Mouse (Mus musculus): ENCODE measurements around the gene B3gat3. TPM values are rescaled to one million over a fixed set of nuclear protein-coding genes. Genes with fewer than 3 reads are reported as not detected.

Gene B3gat3
- polyA plus RNA-seq, 1 experiment: 66.3 TPM

DNA sequence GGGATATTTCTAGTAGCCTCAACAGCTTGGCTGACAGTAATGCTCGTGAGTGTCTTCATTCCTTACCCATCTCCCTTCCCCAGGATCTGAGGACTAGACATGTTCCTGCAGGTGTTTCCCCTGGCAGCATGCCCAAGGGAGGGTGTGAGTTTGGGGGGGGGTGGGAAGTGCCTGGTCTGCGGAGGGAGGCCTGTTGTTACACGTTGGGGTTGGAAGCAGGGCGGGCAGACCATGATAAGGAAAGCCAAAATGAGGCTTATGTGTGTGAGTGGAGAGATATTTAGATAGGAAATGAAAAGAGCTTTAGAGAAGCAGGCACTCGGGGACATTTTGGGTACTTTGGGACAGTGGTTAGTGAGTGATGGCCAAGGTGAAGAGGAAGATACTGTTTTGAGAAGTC lies 23.9 kb downstream of the B3gat3 start:
- H3ac ChIP-seq (ENCODE audit: control insufficient read depth, insufficient read length): no peak overlapping the region
- no peaks in the 10 kb centered on the region for H3K27me3 ChIP-seq (ENCODE audit: control insufficient read depth, insufficient read depth, insufficient read length)
- H3K4me3 ChIP-seq: peak overlapping the region; percentile 94
- H3K4me2 ChIP-seq (ENCODE audit: low read depth): peak overlapping the region; percentile 80
- no peak for TF ChIP-seq CEBPB (IDR thresholded peaks at IDR 0.05; ENCODE audit: insufficient read depth, poor library complexity, severe bottlenecking)
- TF ChIP-seq MYOG (IDR thresholded peaks at IDR 0.05; ENCODE audit: control insufficient read depth in 1 of 3, insufficient read depth in 1 of 3, insufficient read length in 2 of 3, low read depth in 2 of 3): no peak
- TF ChIP-seq MAX (IDR thresholded peaks at IDR 0.05; ENCODE audit: low read depth): no peak
- H3K79me2 ChIP-seq (ENCODE audit: control insufficient read depth, insufficient read depth): peaks cover 28% of the 10 kb centered on the region
- peaks cover 40% of the 10 kb centered on the region for H3K36me3 ChIP-seq (ENCODE audit: control insufficient read depth, insufficient read depth)

DNA sequence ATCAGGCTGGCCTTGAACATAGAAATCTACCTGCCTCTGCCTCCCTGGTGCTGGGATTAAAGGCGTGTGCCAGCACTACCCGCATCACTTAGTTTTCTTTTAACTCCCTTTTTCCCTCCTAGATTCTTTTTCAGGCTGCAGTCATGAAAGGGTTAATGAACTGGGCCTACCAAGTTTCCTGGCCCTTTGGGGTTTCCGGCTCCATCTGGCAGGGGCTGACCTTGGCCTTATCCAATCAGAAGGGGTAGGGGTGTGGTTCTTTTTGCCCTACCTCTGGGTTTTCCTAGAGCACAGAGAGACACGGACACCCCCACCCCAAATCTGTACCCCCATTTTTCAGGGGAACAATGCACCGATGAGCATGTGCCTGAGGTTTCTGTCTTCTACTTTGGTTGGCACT lies 24.6 kb downstream of the B3gat3 start:
- Histone ChIP-seq H3K4me3 (peak overlapping the region; percentile 94), H3K4me2 (ENCODE audit: low read depth) (peak overlapping the region; percentile 80), H3K79me2 (ENCODE audit: control insufficient read depth, insufficient read depth) (peaks cover 28% of the 10 kb centered on the region), H3ac (ENCODE audit: control insufficient read depth, insufficient read length) (no peak overlapping the region), H3K36me3 (ENCODE audit: control insufficient read depth, insufficient read depth) (peaks cover 43% of the 10 kb centered on the region), H3K27me3 (ENCODE audit: control insufficient read depth, insufficient read depth, insufficient read length) (no peaks in the 10 kb centered on the region)
- TF ChIP-seq E2F4 (IDR thresholded peaks at IDR 0.05; ENCODE audit: insufficient read depth): no peak
- no peak for TF ChIP-seq USF1 (IDR thresholded peaks at IDR 0.05; ENCODE audit: low read depth)
- no peak for TF ChIP-seq POLR2A (IDR thresholded peaks at IDR 0.05; ENCODE audit: insufficient read length, low read depth)
- no peak for TF ChIP-seq REST (IDR thresholded peaks at IDR 0.05; ENCODE audit: insufficient read depth, insufficient read length)

- Histone ChIP-seq H3K4me2 (ENCODE audit: low read depth) (peak overlapping the region; percentile 80), H3ac (ENCODE audit: control insufficient read depth, insufficient read length) (no peak overlapping the region), H3K79me2 (ENCODE audit: control insufficient read depth, insufficient read depth) (peaks cover 28% of the 10 kb centered on the region), H3K36me3 (ENCODE audit: control insufficient read depth, insufficient read depth) (peaks cover 44% of the 10 kb centered on the region), H3K4me3 (peak overlapping the region; percentile 94), H3K27me3 (ENCODE audit: control insufficient read depth, insufficient read depth, insufficient read length) (no peaks in the 10 kb centered on the region)
- TF ChIP-seq REST (IDR thresholded peaks at IDR 0.05; ENCODE audit: insufficient read depth, insufficient read length): no peak
- no peak for TF ChIP-seq MYOG (IDR thresholded peaks at IDR 0.05; ENCODE audit: control insufficient read depth in 1 of 3, insufficient read depth in 1 of 3, insufficient read length in 2 of 3, low read depth in 2 of 3)
- no peak for TF ChIP-seq TCF3 (IDR thresholded peaks at IDR 0.05; ENCODE audit: insufficient read length, low read depth)
- TF ChIP-seq USF1 (IDR thresholded peaks at IDR 0.05; ENCODE audit: low read depth): no peak
- no peak for TF ChIP-seq E2F4 (IDR thresholded peaks at IDR 0.05; ENCODE audit: insufficient read depth)
- no peak for TF ChIP-seq MAX (IDR thresholded peaks at IDR 0.05; ENCODE audit: low read depth)
- no peak for TF ChIP-seq MYOD1 (IDR thresholded peaks at IDR 0.05; ENCODE audit: control insufficient read depth in 1 of 3, insufficient read length in 2 of 3, low read depth in 2 of 3)
- TF ChIP-seq SRF (IDR thresholded peaks at IDR 0.05; ENCODE audit: control insufficient read depth, insufficient read length, low read depth): no peak
- no peak for TF ChIP-seq POLR2A (IDR thresholded peaks at IDR 0.05; ENCODE audit: insufficient read length, low read depth)
Measured at GRCm38 (mm10) chr19:8945251-8945650, 25.1 kb downstream of the B3gat3 start.

- H3K4me2 ChIP-seq (ENCODE audit: low read depth): no peak overlapping the region
- peaks cover 54% of the 10 kb centered on the region for H3K36me3 ChIP-seq (ENCODE audit: control insufficient read depth, insufficient read depth)
- peaks cover 28% of the 10 kb centered on the region for H3K79me2 ChIP-seq (ENCODE audit: control insufficient read depth, insufficient read depth)
- H3K27me3 ChIP-seq (ENCODE audit: control insufficient read depth, insufficient read depth, insufficient read length): no peaks in the 10 kb centered on the region
- TF ChIP-seq TCF12 (IDR thresholded peaks at IDR 0.05; ENCODE audit: insufficient read depth, poor library complexity, severe bottlenecking): no peak
- no peak for TF ChIP-seq MYOD1 (IDR thresholded peaks at IDR 0.05; ENCODE audit: control insufficient read depth in 1 of 3, insufficient read length in 2 of 3, low read depth in 2 of 3)
- no peak for TF ChIP-seq TCF3 (IDR thresholded peaks at IDR 0.05; ENCODE audit: insufficient read length, low read depth)
- TF ChIP-seq E2F4 (IDR thresholded peaks at IDR 0.05; ENCODE audit: insufficient read depth): no peak
- no peak for TF ChIP-seq POLR2AphosphoS2 (IDR thresholded peaks at IDR 0.05; ENCODE audit: insufficient read length, low read depth)
- no peak for TF ChIP-seq REST (IDR thresholded peaks at IDR 0.05; ENCODE audit: insufficient read depth, insufficient read length)
- no peak for TF ChIP-seq CEBPB (IDR thresholded peaks at IDR 0.05; ENCODE audit: insufficient read depth, poor library complexity, severe bottlenecking)
- no peak for TF ChIP-seq SRF (IDR thresholded peaks at IDR 0.05; ENCODE audit: control insufficient read depth, insufficient read length, low read depth)
- TF ChIP-seq POLR2A (IDR thresholded peaks at IDR 0.05; ENCODE audit: insufficient read length, low read depth): no peak
- TF ChIP-seq MYOG (IDR thresholded peaks at IDR 0.05; ENCODE audit: control insufficient read depth in 1 of 3, insufficient read depth in 1 of 3, insufficient read length in 2 of 3, low read depth in 2 of 3): no peak
- TF ChIP-seq USF1 (IDR thresholded peaks at IDR 0.05; ENCODE audit: low read depth): no peak
- TF ChIP-seq MAX (IDR thresholded peaks at IDR 0.05; ENCODE audit: low read depth): no peak
- no peak overlapping the region for H3K4me3 ChIP-seq
- H3ac ChIP-seq (ENCODE audit: control insufficient read depth, insufficient read length): no peak overlapping the region
Measured at GRCm38 (mm10) chr19:8946929-8947328, 26.8 kb downstream of the B3gat3 start.

DNA sequence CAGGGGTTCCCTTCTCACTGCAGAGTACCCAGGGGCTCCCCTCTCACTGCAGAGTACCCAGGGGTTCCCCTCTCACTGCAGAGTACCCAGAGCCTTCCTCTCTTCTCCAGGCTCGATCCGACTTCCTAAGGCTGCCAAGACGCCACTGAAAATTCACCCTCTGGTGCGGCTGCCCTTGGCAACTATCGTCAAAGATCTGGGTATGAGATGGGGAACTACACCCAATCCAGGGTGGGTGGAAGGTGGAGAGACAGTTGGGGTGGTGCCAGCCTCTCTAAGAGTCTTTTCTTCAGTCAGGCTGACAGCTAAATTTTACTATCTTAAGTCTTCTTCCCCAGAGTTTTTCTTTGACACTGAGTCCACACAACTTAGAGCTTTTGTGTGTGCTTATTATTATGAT lies 30.0 kb downstream of the B3gat3 start:
- Histone ChIP-seq H3K36me3 (ENCODE audit: control insufficient read depth, insufficient read depth) (peaks cover 51% of the 10 kb centered on the region), H3ac (ENCODE audit: control insufficient read depth, insufficient read length) (no peak overlapping the region), H3K79me2 (ENCODE audit: control insufficient read depth, insufficient read depth) (peaks cover 16% of the 10 kb centered on the region), H3K4me2 (ENCODE audit: low read depth) (no peak overlapping the region), H3K27me3 (ENCODE audit: control insufficient read depth, insufficient read depth, insufficient read length) (no peaks in the 10 kb centered on the region), H3K4me3 (no peak overlapping the region)
- TF ChIP-seq REST (IDR thresholded peaks at IDR 0.05; ENCODE audit: insufficient read depth, insufficient read length) (no peak), TCF3 (IDR thresholded peaks at IDR 0.05; ENCODE audit: insufficient read length, low read depth) (no peak), SRF (IDR thresholded peaks at IDR 0.05; ENCODE audit: control insufficient read depth, insufficient read length, low read depth) (no peak), MYOG (IDR thresholded peaks at IDR 0.05; ENCODE audit: control insufficient read depth in 1 of 3, insufficient read depth in 1 of 3, insufficient read length in 2 of 3, low read depth in 2 of 3) (no peak), MAX (IDR thresholded peaks at IDR 0.05; ENCODE audit: low read depth) (no peak), E2F4 (IDR thresholded peaks at IDR 0.05; ENCODE audit: insufficient read depth) (no peak), MYOD1 (IDR thresholded peaks at IDR 0.05; ENCODE audit: control insufficient read depth in 1 of 3, insufficient read length in 2 of 3, low read depth in 2 of 3) (no peak), USF1 (IDR thresholded peaks at IDR 0.05; ENCODE audit: low read depth) (no peak), CEBPB (IDR thresholded peaks at IDR 0.05; ENCODE audit: insufficient read depth, poor library complexity, severe bottlenecking) (no peak), TCF12 (IDR thresholded peaks at IDR 0.05; ENCODE audit: insufficient read depth, poor library complexity, severe bottlenecking) (no peak), POLR2AphosphoS2 (IDR thresholded peaks at IDR 0.05; ENCODE audit: insufficient read length, low read depth) (no peak), POLR2A (IDR thresholded peaks at IDR 0.05; ENCODE audit: insufficient read length, low read depth) (no peak)
